Mouse (Mus musculus): ENCODE results near the gene Mfsd2b.

Gene Mfsd2b

GRCm38 (mm10) chr12:4817361-4818101 lies 56.6 kb downstream of the Mfsd2b start, which contains the start of gene Sf3b6:
Gene Sf3b6 (plus strand): TSS chr12:4817544.
- CTCF ChIA-PET, result interaction anchor here (0.5 kb wide), 1 partner anchor 71 kb away, joined by 3 read pairs; no protein-coding TSS in a partner anchor

- CTCF ChIA-PET, result no interaction called here
Measured at GRCm38 (mm10) chr12:4816680-4817360, 57.3 kb downstream of the Mfsd2b start.

GRCm38 (mm10) chr12:4813636-4814035 lies 60.5 kb downstream of the Mfsd2b start:
- CTCF ChIA-PET, result no interaction called here

Measured in spleen, embryonic (tissue).